Mouse (Mus musculus) forebrain, embryonic 15.5 days (tissue): ENCODE data around the gene Csrnp3. TPM values are rescaled to one million over a fixed set of nuclear protein-coding genes. Genes with fewer than 3 reads are reported as not detected.
A peak's percentile ranks its signal among the peaks of the same experiment; 100 is the strongest.

ENCODE experiments used
- ATAC-seq: fragments of 200-750 bp; cut with Nextera tagmentation; replicated peaks from 2 replicates; pipeline ENCODE4 v1.8.0; 2017; ENCODE audit warnings: mild to moderate bottlenecking, moderate TSS enrichment, moderate library complexity
- H3K27ac ChIP-seq: fragments of 300-500 bp; sonication (generic); replicated peaks from 2 replicates; pipeline ENCODE4 v1.5.1; 2015; ENCODE audit warnings: mild to moderate bottlenecking, inconsistent platforms
- H3K27me3 ChIP-seq: fragments of 300-500 bp; sonication (generic); 2 replicates; pipeline ENCODE4 v1.6.1; 2015; ENCODE audit warnings: inconsistent platforms
- H3K36me3 ChIP-seq: fragments of 300-500 bp; sonication (generic); 2 replicates; pipeline ENCODE4 v1.6.1; 2015; ENCODE audit warnings: mild to moderate bottlenecking, inconsistent platforms
- H3K4me1 ChIP-seq: fragments of 300-500 bp; sonication (generic); 2 replicates; pipeline ENCODE4 v1.6.1; 2015; ENCODE audit warnings: inconsistent platforms
- H3K4me2 ChIP-seq: fragments of 300-500 bp; sonication (generic); replicated peaks from 2 replicates; pipeline ENCODE4 v1.6.1; 2015; ENCODE audit warnings: mild to moderate bottlenecking, inconsistent platforms
- H3K4me3 ChIP-seq: fragments of 300-500 bp; sonication (generic); 2 replicates; pipeline ENCODE4 v1.5.1; 2015; ENCODE audit warnings: mild to moderate bottlenecking, inconsistent platforms
- H3K9ac ChIP-seq: fragments of 300-500 bp; sonication (generic); replicated peaks from 2 replicates; pipeline ENCODE4 v1.6.1; 2015; ENCODE audit warnings: mild to moderate bottlenecking, inconsistent platforms
- H3K9me3 ChIP-seq: fragments of 300-500 bp; sonication (generic); 2 replicates; pipeline ENCODE4 v1.6.1; 2016; ENCODE audit warnings: inconsistent platforms
- WGBS: fragments of 180-500 bp; shearing (Covaris S2); methylation state at CpG from one replicate; pipeline ENCODE4 v1.1.7; 2015; ENCODE audit warnings: mixed read lengths; 5-methylcytosine and 5-hydroxymethylcytosine counted together
- polyA plus RNA-seq: library from polyadenylated mRNA; unstranded; fragments of >200 nt; fragmentation: Nextera tagmentation; extraction: Ambion mirVana; gene quantifications from 2 replicates; pipeline ENCODE4 v1.2.1, GENCODE M21; 2015

The Csrnp3 gene
- polyA plus RNA-seq, 1 experiment from 2014 or later = 60.5 TPM

DNA sequence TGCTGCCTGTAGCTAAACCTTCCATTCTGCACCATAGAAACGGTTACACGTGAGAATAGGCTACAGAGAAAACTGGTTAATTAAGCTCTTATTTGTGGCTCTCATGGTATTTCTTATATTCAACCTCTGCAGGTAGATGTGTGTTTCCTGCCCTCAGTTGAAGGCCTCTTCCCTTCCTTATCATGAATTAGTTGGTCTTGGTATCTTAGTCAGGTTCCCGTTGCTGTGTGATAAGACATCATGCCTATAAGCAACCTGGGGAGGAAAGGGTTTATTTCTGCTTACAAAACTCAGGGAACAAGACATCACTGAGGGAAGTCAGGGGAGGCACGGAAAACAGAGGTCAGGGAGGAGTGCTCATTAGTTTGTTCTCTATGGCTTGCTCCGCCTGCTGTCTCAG is 48.7 kb downstream of the Csrnp3 start:
- Histone ChIP-seq H3K9ac (no peak overlapping the region), H3K4me3 (no peak overlapping the region), H3K9me3 (no peaks in the 10 kb centered on the region), H3K36me3 (no peaks in the 10 kb centered on the region), H3K27ac (no peak overlapping the region; the same call in 1 of the 2 replicates), H3K4me2 (no peak overlapping the region), H3K4me1 (peaks cover 13% of the 10 kb centered on the region), H3K27me3 (no peaks in the 10 kb centered on the region)
- 44% methylated on average over 5 of the region's 5 CpGs for WGBS
- ATAC-seq = no peak

DNA sequence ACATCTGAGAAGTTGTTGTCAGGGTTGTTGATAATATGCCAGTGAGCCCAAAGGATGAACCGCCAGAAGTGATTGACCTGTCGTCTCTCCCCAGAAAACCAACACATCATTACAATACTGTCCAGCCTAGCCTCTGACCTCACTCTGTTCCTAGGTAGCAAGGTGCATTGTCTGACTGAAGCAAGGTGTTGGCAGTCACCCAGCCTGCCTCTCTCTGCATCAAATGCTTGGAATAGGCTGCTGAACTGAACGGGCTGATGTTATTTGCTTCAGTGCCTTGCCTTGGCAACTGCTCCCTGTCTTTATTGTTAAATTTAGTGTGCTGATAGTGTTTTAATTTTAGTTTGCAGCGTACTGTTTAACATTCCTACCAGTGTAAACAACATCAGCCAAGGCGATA is 51.0 kb downstream of the Csrnp3 start:
- Histone ChIP-seq H3K27ac (0 out of 2 replicates have a peak overlapping the region, but pooled peaks have one; percentile 5), H3K36me3 (no peaks in the 10 kb centered on the region), H3K9me3 (no peaks in the 10 kb centered on the region), H3K4me3 (no peak overlapping the region), H3K9ac (no peak overlapping the region), H3K27me3 (no peaks in the 10 kb centered on the region), H3K4me2 (peak overlapping the region; percentile 33), H3K4me1 (peaks cover 13% of the 10 kb centered on the region)
- peak; percentile 57; the same call in 1 of the 2 replicates for ATAC-seq
- WGBS = 10% methylated on average over 5 of the region's 5 CpGs

- Histone ChIP-seq H3K9ac (peak overlapping the region; percentile 19; the same call in 1 of the 2 replicates), H3K4me3 (0 out of 2 replicates have a peak overlapping the region, but pooled peaks have one; percentile 10), H3K36me3 (no peaks in the 10 kb centered on the region), H3K4me2 (peak overlapping the region; percentile 33), H3K27ac (peak overlapping the region; percentile 60; the same call in 1 of the 2 replicates), H3K27me3 (no peaks in the 10 kb centered on the region), H3K4me1 (peaks cover 13% of the 10 kb centered on the region), H3K9me3 (no peaks in the 10 kb centered on the region)
- ATAC-seq = peak; percentile 45
- WGBS = 20% methylated on average over 4 of the region's 4 CpGs
Measured at GRCm38 (mm10) chr2:65897084-65897483, 51.5 kb downstream of the Csrnp3 start.

GRCm38 (mm10) chr2:65899478-65899877 is 53.9 kb downstream of the Csrnp3 start:
- no peak for ATAC-seq
- H3K4me2 ChIP-seq = no peak overlapping the region
- no peaks in the 10 kb centered on the region for H3K27me3 ChIP-seq
- peaks cover 13% of the 10 kb centered on the region for H3K4me1 ChIP-seq
- H3K9me3 ChIP-seq = no peaks in the 10 kb centered on the region
- 94% methylated on average over 2 of the region's 2 CpGs for WGBS
- H3K9ac ChIP-seq = no peak overlapping the region
- no peak overlapping the region for H3K4me3 ChIP-seq
- no peaks in the 10 kb centered on the region for H3K36me3 ChIP-seq
- no peak overlapping the region for H3K27ac ChIP-seq

GRCm38 (mm10) chr2:65908526-65908925 is 63.0 kb downstream of the Csrnp3 start:
- no peaks in the 10 kb centered on the region for H3K27me3 ChIP-seq
- no peak overlapping the region for H3K4me2 ChIP-seq
- H3K4me3 ChIP-seq = no peak overlapping the region
- no peak overlapping the region for H3K9ac ChIP-seq
- ATAC-seq = no peak
- no peak overlapping the region for H3K27ac ChIP-seq
- H3K4me1 ChIP-seq = peaks cover 11% of the 10 kb centered on the region; the same call in 1 of the 2 replicates
- H3K9me3 ChIP-seq = no peaks in the 10 kb centered on the region
- 64% methylated on average over 3 of the region's 3 CpGs for WGBS
- H3K36me3 ChIP-seq = no peaks in the 10 kb centered on the region

GRCm38 (mm10) chr2:65909724-65910521 is 64.4 kb downstream of the Csrnp3 start:
- H3K4me3 ChIP-seq = no peak overlapping the region
- peak; percentile 30; the same call in 1 of the 2 replicates for ATAC-seq
- H3K9ac ChIP-seq = no peak overlapping the region
- H3K36me3 ChIP-seq = no peaks in the 10 kb centered on the region
- H3K27ac ChIP-seq = no peak overlapping the region
- H3K27me3 ChIP-seq = no peaks in the 10 kb centered on the region
- H3K4me1 ChIP-seq = peaks cover 11% of the 10 kb centered on the region; the same call in 1 of the 2 replicates
- WGBS = 11% methylated on average over 13 of the region's 13 CpGs
- no peaks in the 10 kb centered on the region for H3K9me3 ChIP-seq
- peak overlapping the region; percentile 6; the same call in 1 of the 2 replicates for H3K4me2 ChIP-seq

DNA sequence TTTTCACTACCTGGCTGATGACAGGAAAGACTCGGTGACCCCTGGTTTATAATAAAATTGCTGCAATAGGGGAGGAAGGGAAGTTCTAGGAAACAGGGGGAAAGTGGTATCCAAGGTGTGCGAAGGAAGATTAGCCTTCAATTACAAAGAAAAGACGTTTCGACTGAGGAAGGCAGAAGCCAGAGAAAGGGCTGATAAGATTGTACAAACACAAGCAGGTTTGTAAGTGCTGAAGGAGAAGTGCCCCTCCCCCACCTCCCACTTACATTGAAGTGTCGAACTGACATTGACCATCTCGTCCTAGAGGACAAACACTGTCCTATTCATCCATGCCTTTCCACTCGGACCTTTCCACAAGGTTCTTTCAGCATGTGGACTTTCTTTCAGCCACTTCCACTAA is 70.4 kb downstream of the Csrnp3 start:
- ATAC-seq = no peak
- H3K27me3 ChIP-seq = no peaks in the 10 kb centered on the region
- H3K4me2 ChIP-seq = no peak overlapping the region
- H3K27ac ChIP-seq = no peak overlapping the region
- H3K9ac ChIP-seq = no peak overlapping the region
- 73% methylated on average over 7 of the region's 7 CpGs for WGBS
- H3K4me3 ChIP-seq = no peak overlapping the region
- H3K4me1 ChIP-seq = peaks cover 10% of the 10 kb centered on the region
- no peaks in the 10 kb centered on the region for H3K9me3 ChIP-seq
- no peaks in the 10 kb centered on the region for H3K36me3 ChIP-seq

DNA sequence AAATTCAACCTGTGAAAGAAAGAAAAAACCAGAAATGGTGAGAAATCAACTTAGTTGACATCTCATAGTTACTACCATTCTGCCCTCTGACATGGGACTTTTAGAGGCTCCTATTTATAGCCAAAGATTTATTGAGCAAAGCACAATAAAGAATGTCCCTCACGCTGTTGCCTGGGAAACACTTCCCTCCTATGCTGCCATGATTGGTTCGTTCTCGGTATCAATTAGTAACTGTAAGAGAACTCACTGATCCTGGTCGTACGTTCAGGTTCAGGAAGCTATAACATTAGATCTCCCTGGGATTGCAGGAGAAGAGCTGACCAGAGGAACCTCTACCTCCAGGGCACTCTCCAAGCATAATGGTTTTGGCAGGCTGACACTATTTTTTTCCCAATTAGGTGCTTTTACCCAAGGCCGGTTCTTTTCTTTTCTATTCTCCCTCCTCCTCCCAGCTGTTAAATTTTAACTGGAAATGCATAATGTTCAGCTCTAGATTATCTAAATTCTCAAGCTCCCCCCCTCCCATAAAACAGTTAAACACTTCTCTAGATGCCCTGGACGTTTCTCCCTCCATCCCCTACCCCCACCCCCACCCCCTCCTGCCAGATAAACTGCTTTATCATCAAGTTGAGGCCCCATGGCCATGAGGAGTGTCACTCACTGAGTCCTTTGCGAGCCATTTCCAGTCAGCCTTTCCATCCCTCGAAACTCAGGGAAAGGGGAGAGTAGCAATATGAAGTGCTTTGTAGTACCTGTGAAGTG is 75.3 kb downstream of the Csrnp3 start:
- peak overlapping the region; percentile 37; the same call in 1 of the 2 replicates for H3K27ac ChIP-seq
- peak; percentile 28; the same call in 1 of the 2 replicates for ATAC-seq
- 10% methylated on average over 9 of the region's 9 CpGs for WGBS

GRCm38 (mm10) chr2:65925363-65925941 is 79.9 kb downstream of the Csrnp3 start:
- Histone ChIP-seq H3K9ac (no peak overlapping the region), H3K27ac (no peak overlapping the region), H3K4me3 (no peak overlapping the region), H3K4me2 (no peak overlapping the region), H3K4me1 (peaks cover 31% of the 10 kb centered on the region), H3K9me3 (no peaks in the 10 kb centered on the region), H3K36me3 (no peaks in the 10 kb centered on the region), H3K27me3 (no peaks in the 10 kb centered on the region)
- WGBS = 56% methylated on average over 15 of the region's 15 CpGs
- 0 out of 2 replicates have a peak, but pooled peaks have one; percentile 27 for ATAC-seq

More for the DNA sequence above, 75.3 kb downstream of the Csrnp3 start:
- H3K9me3 ChIP-seq = no peaks in the 10 kb centered on the region
- no peaks in the 10 kb centered on the region for H3K27me3 ChIP-seq
- H3K4me1 ChIP-seq = peaks cover 22% of the 10 kb centered on the region
- no peak overlapping the region for H3K9ac ChIP-seq
- peak overlapping the region; percentile 28 for H3K4me2 ChIP-seq
- H3K4me3 ChIP-seq = no peak overlapping the region
- no peaks in the 10 kb centered on the region for H3K36me3 ChIP-seq

DNA sequence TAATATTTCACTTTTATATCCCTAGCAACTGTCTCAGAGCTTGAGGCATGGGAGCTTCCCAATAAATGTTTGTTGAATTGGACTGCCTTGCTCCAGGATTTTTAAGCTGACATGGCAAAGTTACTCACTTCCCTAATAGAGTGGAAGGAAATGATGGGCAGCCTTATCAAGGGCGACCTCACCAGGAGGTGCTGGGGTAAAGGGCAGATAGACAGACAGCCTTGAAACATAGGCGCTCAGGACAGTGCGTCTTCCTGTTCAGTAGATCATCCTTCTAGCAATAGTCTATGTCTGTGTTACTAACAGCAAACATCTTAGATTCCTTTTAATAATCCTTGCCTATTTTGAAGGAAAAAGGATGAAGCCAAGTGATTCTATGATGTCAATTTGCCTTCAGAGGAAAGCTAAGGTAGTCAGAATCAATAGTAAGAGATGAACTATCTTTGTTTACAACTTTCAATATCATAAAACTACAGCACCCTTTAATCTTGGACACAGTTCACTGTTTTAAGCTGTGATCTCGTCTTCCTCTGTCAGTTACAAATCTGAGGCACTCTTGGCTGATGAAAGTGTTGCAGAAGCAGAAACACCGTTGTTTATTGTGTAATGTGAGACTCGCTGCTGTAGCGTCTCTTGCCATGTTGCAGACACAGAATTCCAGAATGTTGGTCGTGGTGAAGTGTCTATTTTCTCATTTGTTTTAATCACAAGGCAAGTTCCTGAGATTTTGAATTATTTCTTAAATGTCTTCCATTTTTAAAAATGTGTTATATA is 81.6 kb downstream of the Csrnp3 start:
- no peaks in the 10 kb centered on the region for H3K27me3 ChIP-seq
- ATAC-seq = no peak
- H3K27ac ChIP-seq = peak overlapping the region; percentile 34
- 74% methylated on average over 8 of the region's 8 CpGs for WGBS
- no peak overlapping the region for H3K4me3 ChIP-seq
- no peak overlapping the region for H3K9ac ChIP-seq
- no peak overlapping the region for H3K4me2 ChIP-seq
- no peaks in the 10 kb centered on the region for H3K36me3 ChIP-seq
- peaks cover 31% of the 10 kb centered on the region for H3K4me1 ChIP-seq
- H3K9me3 ChIP-seq = no peaks in the 10 kb centered on the region

GRCm38 (mm10) chr2:65929286-65929685 is 83.7 kb downstream of the Csrnp3 start:
- WGBS = 29% methylated on average over 3 of the region's 3 CpGs
- H3K4me3 ChIP-seq = no peak overlapping the region
- H3K27ac ChIP-seq = peak overlapping the region; percentile 90
- peaks cover 39% of the 10 kb centered on the region for H3K4me1 ChIP-seq
- no peaks in the 10 kb centered on the region for H3K9me3 ChIP-seq
- no peak overlapping the region for H3K9ac ChIP-seq
- no peaks in the 10 kb centered on the region for H3K27me3 ChIP-seq
- no peak overlapping the region for H3K4me2 ChIP-seq
- no peak for ATAC-seq
- no peaks in the 10 kb centered on the region for H3K36me3 ChIP-seq
